Mouse (Mus musculus): ENCODE results near the gene Poldip2. TPM values are rescaled to one million over a fixed set of nuclear protein-coding genes. Genes with fewer than 3 reads are reported as not detected.

Gene Poldip2
- polyA plus RNA-seq, 1 experiment from 2014 or later: 161 TPM

DNA sequence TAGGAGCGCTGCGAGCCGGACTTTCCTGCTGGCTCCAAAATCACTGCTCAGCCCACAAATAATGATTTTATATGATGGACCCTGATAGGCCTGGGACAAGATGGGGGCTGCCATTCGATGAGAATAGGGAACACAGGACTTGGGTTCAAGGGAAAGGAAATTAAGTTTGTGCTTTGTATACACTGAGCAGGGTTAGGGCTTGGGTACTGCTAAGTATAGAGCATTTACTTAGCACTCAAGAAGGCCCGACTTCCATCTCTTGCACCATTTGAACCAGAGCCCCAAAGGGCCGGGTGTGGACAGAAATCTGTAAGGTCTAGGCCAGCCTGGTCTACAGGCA, 39.0 kb downstream of the Poldip2 start:
- 36% methylated on average over 6 of the region's 6 CpGs for WGBS
- peak overlapping the region; percentile 62 for H3K4me3 ChIP-seq (replicated peaks)

DNA sequence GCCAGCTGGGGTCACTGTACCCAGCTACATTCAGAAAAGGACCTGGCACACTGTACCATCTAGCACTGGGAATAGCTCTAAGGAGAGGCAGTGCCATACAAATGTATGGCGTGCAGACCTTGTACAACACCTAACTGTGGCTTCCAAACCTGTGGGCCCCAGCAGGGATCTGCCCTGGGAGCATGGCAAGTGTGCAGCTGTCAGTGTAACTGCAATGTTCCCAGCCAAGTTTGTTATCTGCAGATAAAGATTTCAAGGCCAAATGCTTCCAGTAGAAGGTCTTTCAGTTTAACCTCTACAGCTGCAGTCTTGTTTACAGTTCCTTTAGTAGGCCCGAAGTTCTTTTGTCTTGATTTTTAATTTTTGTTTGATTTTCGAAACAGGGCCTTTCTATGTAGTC, 43.6 kb downstream of the Poldip2 start:
- peaks cover 4% of the 10 kb centered on the region; the same call in 1 of the 2 replicates for H3K9me3 ChIP-seq
- no peak overlapping the region for H3K27ac ChIP-seq
- 85% methylated on average over 3 of the region's 3 CpGs for WGBS
- ATAC-seq (ENCODE audit: low FRiP score): no peak
- H3K4me3 ChIP-seq (replicated peaks): no peak overlapping the region
- no peak overlapping the region for H3K9ac ChIP-seq
- peaks cover 5% of the 10 kb centered on the region; the same call in 1 of the 2 replicates for H3K4me1 ChIP-seq
- no peaks in the 10 kb centered on the region for H3K36me3 ChIP-seq (replicated peaks)
- H3K4me2 ChIP-seq: no peak overlapping the region
- H3K27me3 ChIP-seq: no peaks in the 10 kb centered on the region

More for the DNA sequence above, 39.0 kb downstream of the Poldip2 start:
- Histone ChIP-seq H3K27me3 (no peaks in the 10 kb centered on the region), H3K9me3 (peaks cover 4% of the 10 kb centered on the region; the same call in 1 of the 2 replicates), H3K27ac (peak overlapping the region; percentile 62), H3K36me3 (replicated peaks) (no peaks in the 10 kb centered on the region), H3K9ac (peak overlapping the region; percentile 51), H3K4me1 (peaks cover 26% of the 10 kb centered on the region), H3K4me2 (peak overlapping the region; percentile 63)
- ATAC-seq (ENCODE audit: low FRiP score): peak; percentile 66

GRCm38 (mm10) chr11:78556070-78556469, 44.1 kb downstream of the Poldip2 start:
- peaks cover 4% of the 10 kb centered on the region; the same call in 1 of the 2 replicates for H3K9me3 ChIP-seq
- no peaks in the 10 kb centered on the region for H3K27me3 ChIP-seq
- no peak overlapping the region for H3K4me2 ChIP-seq
- no peaks in the 10 kb centered on the region for H3K36me3 ChIP-seq (replicated peaks)
- 85% methylated on average over 4 of the region's 4 CpGs for WGBS
- peaks cover 4% of the 10 kb centered on the region; the same call in 1 of the 2 replicates for H3K4me1 ChIP-seq
- H3K27ac ChIP-seq: no peak overlapping the region
- H3K9ac ChIP-seq: no peak overlapping the region
- H3K4me3 ChIP-seq (replicated peaks): no peak overlapping the region
- ATAC-seq (ENCODE audit: low FRiP score): no peak

DNA sequence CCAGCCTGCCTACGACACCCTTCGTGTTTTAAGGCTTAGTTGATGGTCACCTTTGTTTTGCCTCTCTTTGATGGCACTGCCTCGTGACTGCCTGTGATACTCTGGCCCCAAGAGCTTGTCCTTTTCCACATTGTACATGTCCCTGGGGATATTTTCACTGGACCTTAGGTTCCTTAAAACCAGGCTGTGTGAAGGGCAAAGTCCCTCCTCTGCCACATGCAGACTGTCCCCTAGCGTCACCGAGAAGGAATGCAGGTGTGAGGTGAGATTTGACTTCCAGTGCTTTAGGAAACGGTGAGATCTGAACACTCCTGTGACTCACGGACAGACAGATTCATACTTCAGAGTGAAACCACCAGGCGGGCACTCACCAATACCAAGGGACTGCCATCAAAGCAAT, 45.2 kb downstream of the Poldip2 start:
- H3K27me3 ChIP-seq: no peaks in the 10 kb centered on the region
- no peaks in the 10 kb centered on the region; the same call in 1 of the 2 replicates for H3K4me1 ChIP-seq
- H3K9me3 ChIP-seq: peaks cover 4% of the 10 kb centered on the region; the same call in 1 of the 2 replicates
- no peak overlapping the region for H3K4me2 ChIP-seq
- H3K4me3 ChIP-seq (replicated peaks): no peak overlapping the region
- no peak for ATAC-seq (ENCODE audit: low FRiP score)
- no peak overlapping the region for H3K27ac ChIP-seq
- 56% methylated on average over 8 of the region's 8 CpGs for WGBS
- H3K36me3 ChIP-seq (replicated peaks): no peaks in the 10 kb centered on the region
- no peak overlapping the region for H3K9ac ChIP-seq

DNA sequence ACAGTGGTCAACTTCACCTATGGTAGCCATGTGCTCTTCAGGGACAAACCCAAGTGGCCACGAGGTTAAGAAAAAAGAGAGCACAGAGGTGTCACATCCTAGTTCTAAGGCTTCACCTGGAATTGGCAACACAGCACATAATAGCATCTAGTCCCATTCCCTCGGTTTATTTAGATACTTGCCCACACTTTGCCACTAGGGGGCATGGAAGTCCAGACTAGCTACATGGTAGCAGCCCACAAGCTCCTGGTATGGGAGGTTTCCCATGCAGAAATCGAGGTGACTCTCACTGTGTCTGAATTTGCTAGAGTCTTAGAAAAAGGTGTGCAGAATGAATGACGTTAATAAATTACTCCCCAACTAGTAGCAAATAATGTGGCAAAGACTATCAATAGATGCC, 48.5 kb downstream of the Poldip2 start:
- no peaks in the 10 kb centered on the region; the same call in 1 of the 2 replicates for H3K4me1 ChIP-seq
- no peak overlapping the region for H3K9ac ChIP-seq
- H3K27ac ChIP-seq: no peak overlapping the region
- WGBS: 22% methylated on average over 4 of the region's 4 CpGs
- H3K36me3 ChIP-seq (replicated peaks): no peaks in the 10 kb centered on the region; the same call in 1 of the 2 replicates
- no peak overlapping the region for H3K4me2 ChIP-seq
- H3K27me3 ChIP-seq: no peaks in the 10 kb centered on the region
- H3K9me3 ChIP-seq: no peaks in the 10 kb centered on the region
- 0 out of 2 replicates have a peak, but pooled peaks have one; percentile 55 for ATAC-seq (ENCODE audit: low FRiP score)
- no peak overlapping the region for H3K4me3 ChIP-seq (replicated peaks)

DNA sequence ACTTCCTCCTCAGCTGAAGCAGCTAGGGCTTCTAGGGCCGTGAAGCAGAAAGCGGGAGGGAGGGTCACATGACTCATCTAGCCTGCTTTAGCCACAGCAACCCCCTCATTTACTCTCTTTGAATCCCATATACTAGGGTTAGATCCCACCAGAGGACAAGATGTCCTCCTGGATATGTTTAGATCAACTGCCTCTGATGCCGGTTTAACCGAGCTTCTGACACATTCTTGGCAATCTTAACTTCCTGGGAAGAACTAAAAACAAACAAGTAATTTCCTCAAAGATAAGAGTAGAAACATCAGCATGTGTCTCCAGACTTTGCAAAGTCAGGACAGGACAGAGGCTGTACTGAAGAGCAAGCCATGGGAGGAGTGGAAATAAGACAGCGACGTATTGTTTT, 54.8 kb downstream of the Poldip2 start:
- no peak for ATAC-seq (ENCODE audit: low FRiP score)
- Histone ChIP-seq H3K27me3 (no peaks in the 10 kb centered on the region), H3K4me1 (no peaks in the 10 kb centered on the region), H3K36me3 (replicated peaks) (peaks cover 41% of the 10 kb centered on the region), H3K9me3 (no peaks in the 10 kb centered on the region), H3K4me3 (replicated peaks) (no peak overlapping the region), H3K4me2 (no peak overlapping the region), H3K27ac (no peak overlapping the region), H3K9ac (no peak overlapping the region)
- 82% methylated on average over 6 of the region's 6 CpGs for WGBS

DNA sequence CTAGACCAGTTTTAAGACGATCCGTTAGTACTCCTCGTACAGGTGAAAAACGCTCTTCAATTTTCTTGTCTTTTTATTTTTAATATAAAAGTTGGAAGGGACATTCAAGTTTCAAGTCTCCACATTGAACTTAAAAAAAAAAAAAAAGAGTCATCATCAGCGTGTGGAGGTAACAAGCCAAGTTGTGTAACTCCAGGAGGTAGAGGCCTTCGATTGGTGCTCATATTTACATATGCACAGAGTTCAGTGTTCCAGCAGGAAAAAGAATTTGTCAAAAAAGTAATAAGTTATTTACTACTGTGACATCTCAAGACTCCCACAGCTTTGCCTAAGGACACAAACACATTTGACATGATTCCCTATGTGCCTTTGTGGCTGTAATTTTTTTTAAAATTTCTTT, 55.6 kb downstream of the Poldip2 start:
- H3K27me3 ChIP-seq: no peaks in the 10 kb centered on the region
- H3K4me1 ChIP-seq: no peaks in the 10 kb centered on the region
- no peak overlapping the region for H3K27ac ChIP-seq
- H3K4me3 ChIP-seq (replicated peaks): no peak overlapping the region
- peaks cover 49% of the 10 kb centered on the region for H3K36me3 ChIP-seq (replicated peaks)
- H3K9me3 ChIP-seq: no peaks in the 10 kb centered on the region
- H3K9ac ChIP-seq: no peak overlapping the region
- no peak overlapping the region for H3K4me2 ChIP-seq
- no peak for ATAC-seq (ENCODE audit: low FRiP score)
- 92% methylated on average over 6 of the region's 6 CpGs for WGBS

- no peak for ATAC-seq (ENCODE audit: low FRiP score)
- H3K4me1 ChIP-seq: no peaks in the 10 kb centered on the region
- H3K36me3 ChIP-seq (replicated peaks): peaks cover 55% of the 10 kb centered on the region
- H3K9me3 ChIP-seq: no peaks in the 10 kb centered on the region
- H3K4me2 ChIP-seq: no peak overlapping the region
- WGBS: 90% methylated on average over 10 of the region's 10 CpGs
- H3K27me3 ChIP-seq: no peaks in the 10 kb centered on the region
- H3K27ac ChIP-seq: no peak overlapping the region
- H3K9ac ChIP-seq: no peak overlapping the region
- H3K4me3 ChIP-seq (replicated peaks): no peak overlapping the region
These were observed 56.8 kb downstream of the Poldip2 start for GRCm38 (mm10) chr11:78568827-78569226.

DNA sequence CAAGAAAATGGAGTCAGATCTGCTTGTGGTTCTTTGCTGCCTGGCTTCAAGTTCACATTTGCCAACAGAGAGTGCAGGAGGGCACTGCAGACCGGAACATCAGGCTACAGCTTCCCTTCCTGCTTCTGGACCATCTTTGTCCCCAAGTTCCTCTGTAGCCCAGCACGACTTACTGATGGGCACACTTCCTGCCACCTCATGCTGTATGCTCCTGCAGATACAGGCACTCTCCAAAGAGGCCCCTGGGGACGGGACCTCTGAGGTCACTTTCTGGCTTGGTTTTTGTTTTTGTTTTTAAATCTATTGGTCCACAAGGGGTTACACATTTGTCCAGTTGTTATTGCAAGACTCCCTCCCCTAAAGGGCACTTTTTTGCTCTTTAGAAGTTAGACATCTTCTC, 57.8 kb downstream of the Poldip2 start:
- Histone ChIP-seq H3K27ac (no peak overlapping the region), H3K27me3 (no peaks in the 10 kb centered on the region), H3K4me2 (no peak overlapping the region), H3K4me3 (replicated peaks) (no peak overlapping the region), H3K36me3 (replicated peaks) (peaks cover 59% of the 10 kb centered on the region), H3K9me3 (no peaks in the 10 kb centered on the region), H3K4me1 (no peaks in the 10 kb centered on the region), H3K9ac (no peak overlapping the region)
- ATAC-seq (ENCODE audit: low FRiP score): no peak
- WGBS: 80% methylated on average over 3 of the region's 3 CpGs

- ATAC-seq (ENCODE audit: low FRiP score): no peak
- WGBS: 96% methylated on average over 8 of the region's 8 CpGs
- H3K27me3 ChIP-seq: no peaks in the 10 kb centered on the region
- no peak overlapping the region for H3K27ac ChIP-seq
- no peaks in the 10 kb centered on the region for H3K4me1 ChIP-seq
- H3K9ac ChIP-seq: no peak overlapping the region
- no peaks in the 10 kb centered on the region for H3K9me3 ChIP-seq
- H3K4me3 ChIP-seq (replicated peaks): no peak overlapping the region
- H3K4me2 ChIP-seq: no peak overlapping the region
- peaks cover 61% of the 10 kb centered on the region for H3K36me3 ChIP-seq (replicated peaks)
These were observed 59.4 kb downstream of the Poldip2 start for GRCm38 (mm10) chr11:78571441-78571840.

GRCm38 (mm10) chr11:78571854-78572253, 59.9 kb downstream of the Poldip2 start:
- 93% methylated on average over 6 of the region's 6 CpGs for WGBS
- Histone ChIP-seq H3K9ac (no peak overlapping the region), H3K36me3 (replicated peaks) (peaks cover 61% of the 10 kb centered on the region), H3K27me3 (no peaks in the 10 kb centered on the region), H3K9me3 (no peaks in the 10 kb centered on the region), H3K4me3 (replicated peaks) (no peak overlapping the region), H3K27ac (no peak overlapping the region), H3K4me2 (no peak overlapping the region), H3K4me1 (no peaks in the 10 kb centered on the region)
- no peak for ATAC-seq (ENCODE audit: low FRiP score)

Data from forebrain, embryonic 12.5 days (tissue).